In the genomic region with DNA sequence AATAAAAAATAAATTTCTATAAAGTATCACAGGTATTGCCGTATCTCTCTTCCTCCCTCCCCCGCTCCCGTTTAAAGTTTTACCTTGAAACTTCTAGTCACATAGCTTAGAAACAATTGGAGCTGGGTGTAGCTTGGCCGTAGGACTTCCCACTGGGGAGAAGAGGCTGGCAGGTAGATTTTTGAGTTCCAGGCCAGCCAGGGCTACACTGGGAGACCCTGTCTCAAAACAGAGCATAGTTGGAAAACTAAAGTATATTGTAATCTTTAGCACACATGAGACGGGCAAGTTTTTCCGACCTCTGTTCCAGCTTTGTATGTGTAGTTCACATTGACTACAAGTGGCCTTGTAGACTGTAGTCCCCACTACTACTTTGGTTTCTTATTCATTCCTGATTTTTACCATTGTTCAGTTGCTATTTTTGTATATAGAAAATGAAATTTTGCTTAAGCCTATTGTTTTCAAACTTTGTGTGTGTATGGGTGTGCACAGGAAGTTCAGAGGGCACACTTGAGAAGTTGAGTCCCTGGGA, we compare ENCODE assay signal across 8 mouse cellular contexts. TPM values are rescaled to one million over a fixed set of nuclear protein-coding genes. Genes with fewer than 3 reads are reported as not detected.
A peak's percentile ranks its signal among the peaks of the same experiment; 100 is the strongest.
DNase-seq lines count a peak whose midpoint lies in the region; ATAC-seq lines count a peak whose summit lies in the region.

No protein-coding gene starts in this region.

- H3K27me3 ChIP-seq in forebrain, embryonic 15.5 days, result no peaks in the 10 kb centered on the region
- no peaks in the 10 kb centered on the region for H3K27me3 ChIP-seq in liver, embryonic 16.5 days (ENCODE audit: control insufficient read depth, insufficient read depth, low read depth, low read length)

- peak overlapping the region; percentile 89 for H3K9ac ChIP-seq in forebrain, embryonic 15.5 days (replicated peaks)
- H3K9ac ChIP-seq in liver, embryonic 16.5 days (ENCODE audit: low read depth, low read length), result peak overlapping the region; percentile 98

- H3K36me3 ChIP-seq in forebrain, embryonic 15.5 days, result peaks cover 4% of the 10 kb centered on the region
- peaks cover 4% of the 10 kb centered on the region for H3K36me3 ChIP-seq in liver, embryonic 16.5 days (ENCODE audit: control insufficient read depth, insufficient read depth)

- peak; percentile 79 for DNase-seq in heart, adult 11 months
- no peak for DNase-seq in heart, adult 8-10 months (ENCODE audit: low spot score)
- peak; percentile 21 for DNase-seq in 416B (ENCODE audit: low read depth)
- DNase-seq in left cerebral cortex, adult 11 months (ENCODE audit: low spot score), result no peak
- DNase-seq in thymus, postnatal 36 days, result no peak

- ATAC-seq in forebrain, embryonic 15.5 days (replicated peaks), result no peak
- no peak for ATAC-seq in liver, embryonic 16.5 days (ENCODE audit: low read depth)
- no peak for ATAC-seq in megakaryocyte progenitor cell, adult 5-6 weeks (replicated peaks; ENCODE audit: poor library complexity)

- no peak overlapping the region for H3K27ac ChIP-seq in forebrain, embryonic 15.5 days (replicated peaks)
- H3K27ac ChIP-seq in liver, embryonic 16.5 days (ENCODE audit: low read length), result peak overlapping the region; percentile 41; the same call in 1 of the 2 replicates

- WGBS in forebrain, embryonic 15.5 days, result 12% methylated on average over 6 of the region's 6 CpGs
- WGBS in liver, embryonic 16.5 days (ENCODE audit: insufficient replicate concordance), result 7% methylated on average over 6 of the region's 6 CpGs

- H3K4me2 ChIP-seq in forebrain, embryonic 15.5 days (replicated peaks), result peak overlapping the region; percentile 77
- peak overlapping the region; percentile 94 for H3K4me2 ChIP-seq in liver, embryonic 16.5 days (ENCODE audit: low read depth, low read length)

- peak overlapping the region; percentile 88 for H3K4me3 ChIP-seq in forebrain, embryonic 15.5 days
- peak overlapping the region; percentile 97 for H3K4me3 ChIP-seq in liver, embryonic 16.5 days (ENCODE audit: low read depth, low read length)

- no peaks in the 10 kb centered on the region for H3K9me3 ChIP-seq in forebrain, embryonic 15.5 days
- no peaks in the 10 kb centered on the region for H3K9me3 ChIP-seq in liver, embryonic 16.5 days (replicated peaks; ENCODE audit: control insufficient read depth, low read length)

- peaks cover 25% of the 10 kb centered on the region for H3K4me1 ChIP-seq in forebrain, embryonic 15.5 days
- peaks cover 12% of the 10 kb centered on the region for H3K4me1 ChIP-seq in liver, embryonic 16.5 days (ENCODE audit: control insufficient read depth, low read depth, low read length)

RNA-seq across cellular contexts. Expression of gene Usp1, which starts 1.7 kb away (rescaled TPM):
- total RNA-seq in heart, adult 8-10 months (2022), result 10 to 100 TPM; 12.8 to 17.0 (median 14.8) TPM
- polyA plus RNA-seq in forebrain, embryonic 15.5 days (2015; fragmentation: Nextera tagmentation; extraction: Ambion mirVana), result 54.6 and 60.5 TPM in 2 replicates
- 41.1 and 41.7 TPM in 2 replicates for polyA plus RNA-seq in liver, embryonic 16.5 days (2015; fragmentation: Nextera tagmentation; extraction: Ambion mirVana)
- total RNA-seq in megakaryocyte progenitor cell, adult 5-6 weeks (2015), result 192 and 198 TPM in 2 replicates
- total RNA-seq in megakaryocyte progenitor cell, adult 5-6 weeks (2017), result 164 and 194 TPM in 2 replicates

Comparison
In these comparisons a context has a peak if more than half of its experiments do, and no peak if none do; other contexts are left out.
1. DNase-seq: peak in heart, adult 11 months (single experiment) and 416B (single experiment); none in heart, adult 8-10 months (single experiment), left cerebral cortex, adult 11 months (single experiment) and thymus, postnatal 36 days (0 of 2).
2. RNA of gene Usp1, which starts 1.7 kb away (total RNA-seq): 164 to 198 TPM in megakaryocyte progenitor cell, adult 5-6 weeks; 12.8 to 17.0 TPM in heart, adult 8-10 months; every median in the first group is over 4 times any median in the second.